Comparison of ENCODE assay signal across 20 mouse cellular contexts in the genomic region with DNA sequence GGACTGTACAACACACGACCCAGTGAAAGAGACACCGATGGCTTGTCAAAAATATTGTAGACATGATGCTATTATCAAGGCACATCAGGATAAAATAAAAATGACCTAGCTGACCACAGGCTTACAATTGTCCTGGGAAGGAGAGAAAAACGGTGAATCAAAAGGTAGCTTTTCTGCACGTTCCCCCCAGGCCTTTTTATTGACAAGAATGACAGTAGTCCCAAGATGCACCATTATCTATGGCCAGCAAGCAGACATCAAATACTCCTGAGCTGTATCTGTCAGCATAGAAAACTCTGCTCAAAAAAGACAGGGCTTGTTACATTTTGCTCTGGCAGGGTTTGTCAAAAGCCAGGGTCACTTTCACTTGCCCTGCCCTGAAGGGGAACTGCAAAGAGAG.
A peak's percentile ranks its signal among the peaks of the same experiment; 100 is the strongest.
DNase-seq lines count a peak whose midpoint lies in the region; ATAC-seq lines count a peak whose summit lies in the region.
"Had no signal": no experiment of that assay in that cellular context is flagged by ENCODE, and none has a peak within 500 bp of the region (broad histone marks: within the 10 kb centered on the region; RNA-seq: fewer than 3 reads in every experiment).

No protein-coding gene starts in this region.

- no peak overlapping the region for H3K9ac ChIP-seq in midbrain, embryonic 15.5 days
- H3K9ac ChIP-seq: embryonic facial prominence, embryonic 13.5 days; forebrain, embryonic 12.5 days; heart, embryonic 12.5 days; hindbrain, embryonic 15.5 days had no signal

- ATAC-seq in midbrain, embryonic 15.5 days (replicated peaks), result peak; percentile 54; the same call in 1 of the 2 replicates
- ATAC-seq: forebrain, embryonic 16.5 days had no signal

- DNase-seq in midbrain, embryonic 10.5 days (ENCODE audit: low spot score), result no peak
- DNase-seq in embryo, embryonic 10 days (ENCODE audit: low spot score), result peak; percentile 4
- DNase-seq in embryo, embryonic 9.5 days (ENCODE audit: extremely low spot score), result peak; percentile 7
- DNase-seq in gastrocnemius, adult 18-20 months (ENCODE audit: low spot score), result no peak
- DNase-seq in frontal cortex, postnatal 36 days (ENCODE audit: low spot score in 2 of 2), result no peak
- DNase-seq in adrenal gland, postnatal 36 days, result no peak
- DNase-seq: adrenal gland, adult 8-10 months; cerebellum, adult 18-20 months; cerebellum, adult 9-11 months; cerebellum, postnatal 36 days; gastrocnemius, adult 2 months; gastrocnemius, postnatal 25 days had no signal

- H3K27ac ChIP-seq in midbrain, embryonic 15.5 days, result no peak overlapping the region
- H3K27ac ChIP-seq in midbrain, embryonic 10.5 days (replicated peaks), result no peak overlapping the region
- H3K27ac ChIP-seq: embryonic facial prominence, embryonic 13.5 days; forebrain, embryonic 12.5 days; gastrocnemius, adult 2 months; hindbrain, embryonic 10.5 days; hindbrain, embryonic 15.5 days had no signal

- H3K4me2 ChIP-seq in midbrain, embryonic 15.5 days, result no peak overlapping the region
- H3K4me2 ChIP-seq: embryonic facial prominence, embryonic 13.5 days; forebrain, embryonic 12.5 days; heart, embryonic 12.5 days; hindbrain, embryonic 15.5 days had no signal

- H3K27me3 ChIP-seq in midbrain, embryonic 15.5 days (replicated peaks), result no peaks in the 10 kb centered on the region
- H3K27me3 ChIP-seq in midbrain, embryonic 10.5 days (ENCODE audit: low read depth, poor library complexity, severe bottlenecking), result no peaks in the 10 kb centered on the region
- H3K27me3 ChIP-seq: embryonic facial prominence, embryonic 13.5 days; forebrain, embryonic 12.5 days; heart, embryonic 12.5 days; hindbrain, embryonic 15.5 days had no signal

- no peaks in the 10 kb centered on the region for H3K4me1 ChIP-seq in midbrain, embryonic 15.5 days
- no peaks in the 10 kb centered on the region for H3K4me1 ChIP-seq in midbrain, embryonic 10.5 days
- H3K4me1 ChIP-seq: embryonic facial prominence, embryonic 13.5 days; forebrain, embryonic 12.5 days; heart, embryonic 12.5 days; hindbrain, embryonic 10.5 days; hindbrain, embryonic 15.5 days had no signal

- 64% methylated on average over 4 of the region's 4 CpGs for WGBS in midbrain, embryonic 15.5 days
- WGBS in midbrain, embryonic 10.5 days, result 79% methylated on average over 4 of the region's 4 CpGs

- no peaks in the 10 kb centered on the region for H3K36me3 ChIP-seq in midbrain, embryonic 15.5 days (replicated peaks)
- H3K36me3 ChIP-seq in midbrain, embryonic 10.5 days, result no peaks in the 10 kb centered on the region
- H3K36me3 ChIP-seq: embryonic facial prominence, embryonic 13.5 days; forebrain, embryonic 12.5 days; G1E; heart, embryonic 12.5 days; hindbrain, embryonic 10.5 days; hindbrain, embryonic 15.5 days had no signal

- H3K9me3 ChIP-seq in midbrain, embryonic 15.5 days, result no peaks in the 10 kb centered on the region
- no peaks in the 10 kb centered on the region for H3K9me3 ChIP-seq in midbrain, embryonic 10.5 days (replicated peaks)
- H3K9me3 ChIP-seq: embryonic facial prominence, embryonic 13.5 days; forebrain, embryonic 12.5 days; G1E; heart, embryonic 12.5 days; hindbrain, embryonic 10.5 days; hindbrain, embryonic 15.5 days had no signal

- H3K4me3 ChIP-seq in midbrain, embryonic 15.5 days, result no peak overlapping the region
- H3K4me3 ChIP-seq in midbrain, embryonic 10.5 days, result no peak overlapping the region
- H3K4me3 ChIP-seq: embryonic facial prominence, embryonic 13.5 days; forebrain, embryonic 12.5 days; gastrocnemius, adult 2 months; heart, embryonic 12.5 days; hindbrain, embryonic 10.5 days; hindbrain, embryonic 15.5 days had no signal

Comparison
In these comparisons a context has a peak if more than half of its experiments do, and no peak if none do; other contexts are left out.
1. DNase-seq: peak in embryo, embryonic 10 days (single experiment) and embryo, embryonic 9.5 days (single experiment); none in midbrain, embryonic 10.5 days (single experiment), gastrocnemius, adult 18-20 months (single experiment), frontal cortex, postnatal 36 days (0 of 2) and adrenal gland, postnatal 36 days (0 of 2).